Mouse (Mus musculus) gonadal fat pad, adult 2 months (tissue): ENCODE measurements at regions not wholly inside any gene's neighbourhood (a gene's known extent, or its start where the extent isn't known, plus 50 kb on each side); places are given as distances from the start of the nearest gene placed in this dataset.

Experiments
- DNase-seq: peaks from one replicate; pipeline ENCODE4 v3.0.0-alpha.2; 2012; ENCODE audit warnings: low read depth

- DNase-seq: no peak
These were observed 318.0 kb downstream of the Gm11361 start for GRCm38 (mm10) chr13:28575202-28575851.

DNA sequence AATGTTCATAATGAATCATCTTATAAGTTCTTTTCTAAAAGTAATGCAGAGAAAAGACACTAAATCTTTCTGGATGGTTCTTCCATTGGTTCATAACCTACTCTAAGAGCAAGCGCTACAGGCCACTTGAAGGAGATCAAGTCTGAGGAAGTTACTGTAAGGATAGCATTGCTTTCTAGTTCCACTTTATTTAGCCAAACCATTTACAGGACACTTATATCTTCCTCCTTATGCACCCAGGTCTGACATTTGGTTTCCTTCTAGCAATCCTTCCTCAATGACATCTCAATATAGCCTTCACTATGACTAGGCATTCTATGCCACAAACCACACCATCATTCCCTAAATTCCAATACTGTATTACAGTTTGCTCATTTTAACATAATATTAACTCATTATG, 316.0 kb downstream of the Gm11361 start:
- no peak for DNase-seq

DNA sequence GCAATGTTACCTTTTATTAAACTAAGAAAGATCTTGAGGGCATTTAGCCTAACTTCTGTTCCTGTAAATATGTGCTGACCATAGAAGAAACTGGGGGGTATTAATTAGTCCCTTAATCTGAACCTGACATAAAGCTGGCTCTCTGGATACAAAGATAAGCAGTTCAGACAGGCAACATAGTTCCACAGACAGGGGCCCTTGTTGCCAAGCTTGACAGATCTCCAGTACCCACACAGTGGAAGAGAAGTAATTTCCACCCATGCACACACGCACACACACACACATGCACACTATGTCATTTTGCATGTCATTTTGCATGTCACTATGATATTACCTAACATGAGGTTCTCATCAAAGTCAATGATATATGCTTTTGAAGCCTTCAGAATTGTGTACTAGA, 315.1 kb downstream of the Gm11361 start:
- DNase-seq: no peak

DNA sequence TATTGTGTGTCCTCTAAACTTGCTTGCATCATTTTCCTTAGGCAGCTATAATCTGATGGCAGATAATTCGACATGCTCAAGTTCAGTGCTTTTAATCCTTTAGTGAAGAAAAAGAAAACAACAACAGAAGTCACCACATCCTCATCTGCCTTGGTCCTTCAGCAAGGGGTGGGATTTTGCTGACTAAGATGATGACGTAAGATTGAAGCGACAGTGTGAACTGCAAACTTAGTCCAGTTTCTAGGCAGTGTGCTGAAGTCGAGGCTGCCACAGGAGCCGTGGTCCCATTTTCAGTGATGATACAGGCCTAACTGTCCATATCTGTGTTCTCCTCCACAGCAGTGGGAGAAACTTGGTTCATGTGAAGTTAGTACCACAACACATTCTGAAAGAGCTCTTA, 314.4 kb downstream of the Gm11361 start:
- DNase-seq: no peak

DNA sequence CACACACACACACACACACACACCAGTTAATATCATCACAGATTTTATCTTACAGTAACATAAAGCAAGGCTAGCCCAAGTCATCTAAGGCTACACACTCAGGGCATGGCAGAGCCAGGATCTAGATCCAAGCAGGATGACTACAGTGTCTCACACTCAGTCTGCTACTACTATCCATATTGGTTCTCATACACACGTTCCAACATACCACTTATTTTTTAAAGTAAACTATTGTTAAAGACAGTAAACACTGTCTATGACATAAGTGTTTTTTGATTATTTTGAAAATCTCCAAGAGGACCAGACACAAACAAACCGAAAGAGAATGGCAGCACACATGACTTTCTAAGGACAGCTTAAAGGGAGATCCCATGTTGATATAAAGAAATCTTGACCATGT, 306.3 kb downstream of the Gm11361 start:
- no peak for DNase-seq

- no peak for DNase-seq
These were observed 302.8 kb downstream of the Gm11361 start for GRCm38 (mm10) chr13:28560081-28560480.

GRCm38 (mm10) chr13:28557032-28557570, 299.8 kb downstream of the Gm11361 start:
- no peak for DNase-seq

- no peak for DNase-seq
These were observed 299.1 kb downstream of the Gm11361 start for GRCm38 (mm10) chr13:28556385-28556938.

GRCm38 (mm10) chr13:28554143-28554830, 297.0 kb downstream of the Gm11361 start:
- no peak for DNase-seq

GRCm38 (mm10) chr13:28552974-28553750, 295.8 kb downstream of the Gm11361 start:
- DNase-seq: no peak

GRCm38 (mm10) chr13:28551555-28551954, 294.2 kb downstream of the Gm11361 start:
- no peak for DNase-seq

GRCm38 (mm10) chr13:28545797-28546196, 288.5 kb downstream of the Gm11361 start:
- no peak for DNase-seq

DNA sequence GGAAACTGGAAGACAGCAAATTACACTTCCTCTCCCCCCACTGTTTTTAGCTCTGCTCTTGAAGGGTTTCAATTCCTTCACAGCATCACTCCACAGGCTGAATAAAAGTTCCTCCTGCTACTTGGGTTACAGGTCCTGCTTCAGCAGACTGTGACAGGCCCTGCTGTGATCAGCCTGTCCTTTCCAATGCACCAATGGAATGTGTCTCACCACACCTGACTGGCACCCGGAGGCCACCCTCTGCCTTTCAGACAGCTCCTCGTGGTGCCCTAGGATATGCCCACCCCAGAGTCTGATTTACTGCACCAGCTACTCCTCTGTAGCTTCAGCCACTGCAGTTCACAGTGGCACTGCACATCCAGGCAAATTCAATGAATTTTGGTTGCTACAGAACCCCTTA, 288.0 kb downstream of the Gm11361 start:
- DNase-seq: no peak

- no peak for DNase-seq
These were observed 287.5 kb downstream of the Gm11361 start for GRCm38 (mm10) chr13:28544819-28545180.

- no peak for DNase-seq
These were observed 286.9 kb downstream of the Gm11361 start for GRCm38 (mm10) chr13:28544003-28544818.

DNA sequence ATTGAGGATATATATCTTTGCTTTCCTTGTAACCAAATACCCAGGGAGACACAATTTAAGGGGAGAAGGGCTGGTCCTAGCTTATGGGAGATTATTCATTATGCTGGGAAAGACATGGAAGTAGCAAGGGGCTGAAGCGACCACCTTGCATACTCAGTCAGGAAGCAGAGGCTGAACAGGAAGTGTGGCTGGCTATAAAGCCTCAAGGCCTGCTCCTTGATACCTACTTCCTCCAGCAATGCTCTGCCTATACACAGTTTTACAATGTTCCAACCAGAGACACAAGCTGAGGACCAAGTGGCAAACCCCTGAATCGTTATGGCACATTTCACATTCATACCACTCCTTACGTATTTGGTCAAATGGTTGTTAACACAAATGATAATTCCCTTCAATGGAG, 284.3 kb downstream of the Gm11361 start:
- DNase-seq: no peak

DNA sequence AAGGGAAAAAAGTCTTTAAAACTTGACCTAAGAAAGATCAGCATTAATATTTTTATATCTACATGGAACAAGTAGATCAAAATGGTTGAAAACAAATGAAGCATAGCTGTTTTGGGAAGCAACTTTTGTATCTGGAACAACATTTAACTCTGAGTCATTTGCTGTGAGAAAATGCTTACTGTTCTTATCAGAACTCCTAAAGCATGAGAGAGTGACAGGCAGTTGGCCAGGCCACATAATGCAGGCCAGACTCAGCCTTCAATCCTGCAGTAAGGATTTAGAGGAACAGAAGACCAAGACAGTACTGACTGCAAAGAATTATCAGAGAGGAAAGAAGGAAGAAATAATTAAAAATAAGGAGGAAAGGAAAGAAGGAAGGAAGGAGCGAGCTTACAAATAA, 275.8 kb downstream of the Gm11361 start:
- DNase-seq: no peak

DNA sequence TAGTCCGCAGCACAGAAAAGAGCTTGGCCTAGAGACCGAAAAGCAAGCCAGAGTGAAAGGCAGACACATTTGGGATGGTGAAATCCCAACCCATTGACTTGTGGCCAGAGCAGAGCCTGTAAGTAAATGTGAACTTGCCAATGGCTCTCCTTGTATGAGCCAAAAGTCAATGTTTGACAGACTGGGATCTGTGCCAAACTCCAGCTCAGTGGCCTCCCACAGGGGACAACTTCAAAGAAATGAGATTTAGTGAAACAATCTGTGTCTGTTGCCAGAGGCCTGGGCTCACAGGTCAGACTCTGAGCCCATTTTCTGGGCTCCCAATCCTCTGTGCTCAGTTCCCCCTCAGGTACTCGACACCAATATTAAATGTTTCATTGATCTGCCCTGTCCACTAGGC, 274.9 kb downstream of the Gm11361 start:
- peak; percentile 79 for DNase-seq

DNA sequence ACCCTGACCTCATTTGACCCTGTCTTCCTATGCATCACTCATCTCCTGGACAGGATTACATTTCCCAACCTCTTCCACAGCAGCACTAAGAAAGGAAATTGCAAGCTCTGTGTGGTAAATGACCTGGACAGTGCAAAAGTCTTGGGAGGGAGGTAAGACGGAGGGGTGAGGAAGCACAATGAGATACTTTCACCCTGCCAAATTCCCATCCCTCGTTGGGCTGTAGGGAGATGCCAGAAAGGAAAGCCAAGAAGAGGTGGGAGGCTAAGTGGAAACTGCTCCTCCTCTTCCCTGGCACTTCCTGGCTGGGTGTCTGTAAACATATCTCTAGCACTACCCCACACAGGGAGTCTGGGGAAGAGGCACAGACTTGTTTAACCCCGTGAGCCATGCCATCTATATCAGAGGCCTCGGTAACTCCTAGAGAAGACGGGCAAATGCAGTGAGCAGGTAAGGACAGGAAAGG, 274.2 kb downstream of the Gm11361 start:
- peak; percentile 52 for DNase-seq

DNA sequence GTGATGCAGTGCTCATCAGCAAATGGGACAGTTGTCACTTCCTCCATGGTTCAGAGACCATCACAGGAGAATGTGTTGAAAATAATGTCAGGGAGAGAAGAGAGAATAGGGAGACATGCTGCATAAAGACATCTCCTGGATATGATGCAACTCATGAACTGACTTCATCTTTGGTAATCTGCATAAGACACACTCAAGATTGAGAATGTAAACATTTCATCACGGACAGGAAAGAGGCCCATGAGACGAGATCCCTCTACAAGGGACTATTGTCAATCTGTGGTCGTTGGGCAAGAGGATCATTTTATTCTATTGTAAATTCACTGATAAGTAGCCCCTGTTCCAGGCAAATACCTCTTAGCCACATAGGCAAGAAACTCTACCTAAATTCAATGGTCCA, 273.6 kb downstream of the Gm11361 start:
- DNase-seq: no peak

DNA sequence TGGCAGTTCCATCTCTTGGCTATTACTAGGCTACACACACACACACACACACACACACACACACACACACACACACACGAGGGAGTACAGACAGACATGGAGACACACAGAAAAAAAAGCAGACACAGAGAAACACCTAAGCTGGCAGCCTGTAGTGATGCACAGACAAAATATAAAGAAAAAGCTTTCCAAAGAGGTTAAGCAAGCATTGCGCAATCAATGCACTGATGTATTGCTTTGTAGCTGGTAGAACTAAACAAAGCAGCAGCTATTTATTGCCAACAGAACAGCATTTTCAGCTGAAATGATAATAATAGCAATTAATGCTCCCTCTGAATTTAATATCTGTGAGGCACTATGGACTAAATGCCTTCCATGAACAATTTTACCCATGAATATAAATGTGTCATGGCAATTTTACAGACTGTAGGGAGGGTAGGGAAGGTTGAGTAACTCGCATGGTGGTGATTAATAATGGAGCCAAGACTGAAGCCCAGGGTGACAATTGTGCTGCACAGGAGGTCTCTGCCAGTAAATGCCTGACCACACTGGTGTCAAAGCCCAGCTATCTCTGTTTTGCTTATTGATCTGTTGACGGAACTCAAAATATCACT, 271.7 kb downstream of the Gm11361 start:
- no peak for DNase-seq
